Mouse (Mus musculus): Measurements from ENCODE around the gene Kdm1b. TPM values are rescaled to one million over a fixed set of nuclear protein-coding genes. Genes with fewer than 3 reads are reported as not detected.

Kdm1b gene
- total and polyA plus RNA-seq, 3 experiments = 9.6 to 12.6 TPM; not detected in 1

Other genes with a start within 250 kb of the Kdm1b start
- 1.2 and 1.5 TPM in 2 replicates for gene Kif13a, start 113.6 kb upstream of the Kdm1b start, total RNA-seq (2012; rRNA removed)
- 1 to 10 TPM in 1 of 2 experiments, not detected in 1; 1.7 TPM for gene Kif13a, start 113.6 kb upstream of the Kdm1b start, polyA plus RNA-seq (2012; ENCODE audit: insufficient read depth in 1 of 2, insufficient read length in 2 of 2, low read depth in 1 of 2, low replicate concordance in 2 of 2, missing spikeins in 1 of 2)
- gene Nhlrc1, start 28.6 kb upstream of the Kdm1b start, total RNA-seq (2012; rRNA removed) = not detected in 2 replicates
- not detected for gene Nhlrc1, start 28.6 kb upstream of the Kdm1b start, polyA plus RNA-seq (2012; ENCODE audit: insufficient read depth in 1 of 2, insufficient read length in 2 of 2, low read depth in 1 of 2, low replicate concordance in 2 of 2, missing spikeins in 1 of 2)
- 2.5 and 2.7 TPM in 2 replicates for gene Tpmt, start 1.2 kb downstream of the Kdm1b start, total RNA-seq (2012; rRNA removed)
- 1 to 10 TPM in 1 of 2 experiments, not detected in 1; 3.9 TPM for gene Tpmt, start 1.2 kb downstream of the Kdm1b start, polyA plus RNA-seq (2012; ENCODE audit: insufficient read depth in 1 of 2, insufficient read length in 2 of 2, low read depth in 1 of 2, low replicate concordance in 2 of 2, missing spikeins in 1 of 2)
- 97.9 and 99.7 TPM in 2 replicates for gene Dek, start 62.7 kb downstream of the Kdm1b start, total RNA-seq (2012; rRNA removed)
- 1,000 to 10,000 TPM in 1 of 2 experiments, 100 to 1,000 TPM in 1; 207 to 5,191 TPM for gene Dek, start 62.7 kb downstream of the Kdm1b start, polyA plus RNA-seq (2012; ENCODE audit: insufficient read depth in 1 of 2, insufficient read length in 2 of 2, low read depth in 1 of 2, low replicate concordance in 2 of 2, missing spikeins in 1 of 2)
- gene Rnf144b, start 79.2 kb downstream of the Kdm1b start, total RNA-seq (2012; rRNA removed) = not detected in 2 replicates
- gene Rnf144b, start 79.2 kb downstream of the Kdm1b start, polyA plus RNA-seq (2012; ENCODE audit: insufficient read depth in 1 of 2, insufficient read length in 2 of 2, low read depth in 1 of 2, low replicate concordance in 2 of 2, missing spikeins in 1 of 2) = not detected